Mouse (Mus musculus) heart, adult 2 months (tissue): Measurements from ENCODE around the gene St6gal1. TPM values are rescaled to one million over a fixed set of nuclear protein-coding genes. Genes with fewer than 3 reads are reported as not detected.

Source experiments
- DNase-seq, 2 experiments: peaks; one replicate each; pipeline ENCODE4 v3.0.0; 2021
- H3K27ac ChIP-seq: fragments of 200-600 bp; 2 replicates; pipeline ENCODE4 v1.8.1; 2022
- H3K27me3 ChIP-seq: fragments of 200-500 bp; 2 replicates; pipeline ENCODE4 v1.6.1; 2012; ENCODE audit warnings: mild to moderate bottlenecking, low read length, inconsistent platforms, mixed read lengths; ENCODE audit not compliant: control insufficient read depth, insufficient read depth
- H3K36me3 ChIP-seq: fragments of 200-500 bp; 2 replicates; pipeline ENCODE4 v1.6.1; 2012; ENCODE audit warnings: low read length, inconsistent platforms; ENCODE audit not compliant: control insufficient read depth, insufficient read depth
- H3K4me1 ChIP-seq: fragments of 200-500 bp; 2 replicates; pipeline ENCODE4 v1.6.1; 2011; ENCODE audit warnings: low read length; ENCODE audit not compliant: control insufficient read depth, insufficient read depth
- H3K4me3 ChIP-seq: fragments of 200-600 bp; 2 replicates; pipeline ENCODE4 v1.8.1; 2022
- H3K79me2 ChIP-seq: fragments of 200-500 bp; replicated peaks from 2 replicates; pipeline ENCODE4 v1.6.1; 2012; ENCODE audit warnings: mild to moderate bottlenecking, inconsistent platforms, low read length, moderate library complexity, mixed read lengths; ENCODE audit not compliant: control insufficient read depth, insufficient read depth
- H3K9ac ChIP-seq: fragments of 200-500 bp; 2 replicates; pipeline ENCODE4 v1.6.1; 2012; ENCODE audit warnings: low read depth, mild to moderate bottlenecking, control low read depth, inconsistent platforms, low read length, mixed read lengths
- CTCF ChIP-seq: fragments of 200-600 bp; IDR thresholded peaks from 2 replicates; pipeline ENCODE4 v1.8.1; 2022; ENCODE audit warnings: antibody characterized with exemption, mild to moderate bottlenecking, moderate library complexity
- EP300 ChIP-seq: fragments of 200-500 bp; IDR thresholded peaks from 2 replicates; pipeline ENCODE4 v1.6.1; 2011; ENCODE audit warnings: low read depth, low read length, control low read depth; ENCODE audit not compliant: insufficient read depth
- POLR2A ChIP-seq: fragments of 200-500 bp; IDR thresholded peaks from 2 replicates; pipeline ENCODE4 v1.6.1; 2011; ENCODE audit warnings: mild to moderate bottlenecking, low read depth, low read length, control low read depth; ENCODE audit not compliant: insufficient read depth
- WGBS: fragments of 180-500 bp; shearing (Covaris S2); methylation state at CpG from one replicate; pipeline ENCODE4 v1.1.7; 2018; 5-methylcytosine and 5-hydroxymethylcytosine counted together
- intact Hi-C: fragments of 180-260 bp; cut with DNase I; formaldehyde crosslinking; loops from one replicate; pipeline ENCODE4 v1.15.1; 2025
- polyA plus RNA-seq: library from polyadenylated mRNA; depleted of rRNA; stranded (reverse); fragments of >200 nt; gene quantifications from 2 replicates; pipeline ENCODE4 v1.2.3, GENCODE M21; 2012; rRNA removed
- total RNA-seq, 2 experiments: library from RNA; stranded (reverse); gene quantifications; 2 replicates each; pipeline ENCODE4 v1.2.3; 2021

Gene St6gal1
- total and polyA plus RNA-seq, 3 experiments: 6.0 to 9.9 (median 8.4) TPM

- H3K27me3 ChIP-seq: no peaks in the 10 kb centered on the region
- H3K4me3 ChIP-seq: no peak overlapping the region
- H3K27ac ChIP-seq: no peak overlapping the region
- no peak for TF ChIP-seq CTCF
- TF ChIP-seq POLR2A: no peak
- TF ChIP-seq EP300: no peak
- H3K36me3 ChIP-seq: no peaks in the 10 kb centered on the region
- no peaks in the 10 kb centered on the region for H3K4me1 ChIP-seq
- intact Hi-C loops: no loop called here
- no peak for DNase-seq
- no peak overlapping the region for H3K9ac ChIP-seq
- H3K79me2 ChIP-seq: no peaks in the 10 kb centered on the region
Observed at GRCm38 (mm10) chr16:23384304-23384703, 159.8 kb downstream of the St6gal1 start.

- Histone ChIP-seq H3K36me3 (no peaks in the 10 kb centered on the region), H3K4me1 (no peaks in the 10 kb centered on the region), H3K79me2 (no peaks in the 10 kb centered on the region), H3K27ac (no peak overlapping the region), H3K27me3 (no peaks in the 10 kb centered on the region), H3K9ac (no peak overlapping the region), H3K4me3 (no peak overlapping the region)
- TF ChIP-seq CTCF: no peak
- TF ChIP-seq POLR2A: no peak
- no peak for TF ChIP-seq EP300
- intact Hi-C loops: no loop called here
- no peak for DNase-seq
- 88% methylated on average over 5 of the region's 5 CpGs for WGBS
Observed at GRCm38 (mm10) chr16:23397931-23398330, 173.4 kb downstream of the St6gal1 start.

GRCm38 (mm10) chr16:23401463-23401862 lies 176.9 kb downstream of the St6gal1 start:
- Histone ChIP-seq H3K4me1 (no peaks in the 10 kb centered on the region; the same call in 1 of the 2 replicates), H3K4me3 (no peak overlapping the region), H3K27me3 (no peaks in the 10 kb centered on the region), H3K27ac (no peak overlapping the region), H3K79me2 (no peaks in the 10 kb centered on the region), H3K9ac (no peak overlapping the region), H3K36me3 (no peaks in the 10 kb centered on the region)
- no peak for DNase-seq
- intact Hi-C loops: loop anchor here (5.0 kb wide), 1 partner anchor 179 kb away; the partner anchor contains the start of gene St6gal1
- WGBS: 55% methylated on average over 4 of the region's 4 CpGs
- no peak for TF ChIP-seq POLR2A
- no peak for TF ChIP-seq CTCF
- no peak for TF ChIP-seq EP300

GRCm38 (mm10) chr16:23401959-23402358 lies 177.4 kb downstream of the St6gal1 start:
- H3K9ac ChIP-seq: no peak overlapping the region
- no peak overlapping the region for H3K4me3 ChIP-seq
- WGBS: 78% methylated on average over 3 of the region's 3 CpGs

GRCm38 (mm10) chr16:23403008-23403755 lies 178.6 kb downstream of the St6gal1 start:
- intact Hi-C loops: loop anchor here (1.0 to 5.0 kb wide), 2 partner anchors 181 to 252 kb away; partner anchors contain the start of gene St6gal1
- Histone ChIP-seq H3K4me3 (no peak overlapping the region), H3K79me2 (no peaks in the 10 kb centered on the region), H3K4me1 (no peaks in the 10 kb centered on the region; the same call in 1 of the 2 replicates), H3K9ac (no peak overlapping the region), H3K27me3 (no peaks in the 10 kb centered on the region), H3K27ac (no peak overlapping the region), H3K36me3 (no peaks in the 10 kb centered on the region)
- DNase-seq: peak; percentile 66 to 79
- no peak for TF ChIP-seq POLR2A
- TF ChIP-seq CTCF: peak; percentile 88
- TF ChIP-seq EP300: no peak
- WGBS: 30% methylated on average over 8 of the region's 8 CpGs

More at GRCm38 (mm10) chr16:23401959-23402358, 177.4 kb downstream of the St6gal1 start:
- Histone ChIP-seq H3K36me3 (no peaks in the 10 kb centered on the region), H3K79me2 (no peaks in the 10 kb centered on the region), H3K4me1 (no peaks in the 10 kb centered on the region; the same call in 1 of the 2 replicates), H3K27me3 (no peaks in the 10 kb centered on the region), H3K27ac (no peak overlapping the region)
- intact Hi-C loops: loop anchor here (5.0 kb wide), 1 partner anchor 180 kb away; the partner anchor contains the start of gene St6gal1
- DNase-seq: no peak
- TF ChIP-seq CTCF (no peak), POLR2A (no peak), EP300 (no peak)

Other genes starting within 250 kb of the St6gal1 start
- gene Kng2, start 195.3 kb upstream of the St6gal1 start, total RNA-seq: under 1 TPM in 1 of 2 experiments, not detected in 1; 0.21 TPM
- 0.37 and 0.47 TPM in 2 replicates for gene Kng2, start 195.3 kb upstream of the St6gal1 start, polyA plus RNA-seq
- gene Kng1, start 166.9 kb upstream of the St6gal1 start, total RNA-seq: not detected
- gene Kng1, start 166.9 kb upstream of the St6gal1 start, polyA plus RNA-seq: 0.50 TPM in 1 of 2 replicates, not detected in the other
- 100 to 1,000 TPM; 337 to 385 TPM for gene Eif4a2, start 117.3 kb upstream of the St6gal1 start, total RNA-seq
- gene Eif4a2, start 117.3 kb upstream of the St6gal1 start, polyA plus RNA-seq: 128 and 287 TPM in 2 replicates
- gene Rfc4, start 97.0 kb upstream of the St6gal1 start, total RNA-seq: 1 to 10 TPM; 6.2 to 7.3 TPM
- gene Rfc4, start 97.0 kb upstream of the St6gal1 start, polyA plus RNA-seq: 1.5 and 1.6 TPM in 2 replicates
- 10 to 100 TPM in 1 of 2 experiments, 1 to 10 TPM in 1; 5.9 to 13.6 TPM for gene Adipoq, start 78.2 kb upstream of the St6gal1 start, total RNA-seq
- 26.4 and 52.5 TPM in 2 replicates for gene Adipoq, start 78.2 kb upstream of the St6gal1 start, polyA plus RNA-seq
- gene Rtp1, start 204.4 kb downstream of the St6gal1 start, total RNA-seq: not detected
- not detected in 2 replicates for gene Rtp1, start 204.4 kb downstream of the St6gal1 start, polyA plus RNA-seq